Mouse (Mus musculus) C2C12 (cell line): ENCODE data around the gene Klhdc4. TPM values are rescaled to one million over a fixed set of nuclear protein-coding genes. Genes with fewer than 3 reads are reported as not detected.
A peak's percentile ranks its signal among the peaks of the same experiment; 100 is the strongest.

ENCODE experiments used
- H3K27me3 ChIP-seq: one replicate; pipeline ENCODE4 v1.6.1; 2011; ENCODE audit not compliant: control insufficient read depth, insufficient read depth, insufficient read length
- H3K36me3 ChIP-seq: one replicate; pipeline ENCODE4 v1.6.1; 2011; ENCODE audit not compliant: control insufficient read depth, insufficient read depth
- H3K4me3 ChIP-seq: one replicate; pipeline ENCODE4 v1.5.1; 2011; ENCODE audit warnings: mild to moderate bottlenecking, control low read depth; ENCODE audit not compliant: poor library complexity, insufficient read depth, severe bottlenecking
- H3K79me2 ChIP-seq: one replicate; pipeline ENCODE4 v1.6.1; 2011; ENCODE audit not compliant: control insufficient read depth, insufficient read depth
- H3K79me3 ChIP-seq: one replicate; pipeline ENCODE4 v1.6.1; 2011; ENCODE audit warnings: low read depth, control low read depth
- H3ac ChIP-seq: one replicate; pipeline ENCODE3; 2011; ENCODE audit warnings: low read depth; ENCODE audit not compliant: control insufficient read depth, insufficient read length
- CEBPB ChIP-seq: IDR thresholded peaks from one replicate; pipeline ENCODE4 v1.6.1; 2011; ENCODE audit warnings: low read depth, mild to moderate bottlenecking, control low read depth, moderate library complexity
- CTCF ChIP-seq: IDR thresholded peaks from one replicate; pipeline ENCODE4 v1.5.1; 2011; ENCODE audit not compliant: control insufficient read depth, insufficient read depth, insufficient read length
- FOSL1 ChIP-seq: IDR thresholded peaks from one replicate; pipeline ENCODE4 v1.8.0; 2011; ENCODE audit warnings: mild to moderate bottlenecking, low read length; ENCODE audit not compliant: poor library complexity, insufficient read depth, severe bottlenecking
- MAX ChIP-seq: IDR thresholded peaks from one replicate; pipeline ENCODE4 v1.6.1; 2011; ENCODE audit warnings: mild to moderate bottlenecking, control low read depth
- MYOD1 ChIP-seq: IDR thresholded peaks from one replicate; pipeline ENCODE4 v1.6.1; 2011; ENCODE audit warnings: low read depth; ENCODE audit not compliant: control insufficient read depth, insufficient read length
- MYOG ChIP-seq: IDR thresholded peaks from one replicate; pipeline ENCODE4 v1.6.1; 2011; ENCODE audit not compliant: control insufficient read depth, insufficient read length; ENCODE audit errors: extremely low read depth
- USF1 ChIP-seq: IDR thresholded peaks from one replicate; pipeline ENCODE4 v1.6.1; 2011; ENCODE audit warnings: low read depth, mild to moderate bottlenecking, control low read depth, moderate library complexity
- long read RNA-seq, 2 experiments: library from polyadenylated mRNA; unstranded; transcript quantifications; one replicate each; pipeline ENCODE4 v2.0.0; 2019 to 2020
- polyA plus RNA-seq: library from polyadenylated mRNA; unstranded; fragments of >200 nt; fragmentation: generic; extraction: Trizol; gene quantifications from one replicate; pipeline ENCODE4 v1.2.1, GENCODE M21; 2012; ENCODE audit warnings: missing spikeins

Klhdc4 gene
- 53.5 TPM for polyA plus RNA-seq
- long read RNA-seq, experiment 1, transcript Klhdc4-201 (12 exons, 2,078 nt), result major isoform, 20 of 36 reads
- long read RNA-seq, experiment 1, partial matches to known transcripts, result 8 of 36 reads
- long read RNA-seq, experiment 1, other reads (novel, unspliced or antisense), result 6 of 36 reads
- long read RNA-seq, experiment 2, transcript Klhdc4-201 (12 exons, 2,078 nt), result major isoform, 287 of 327 reads
- long read RNA-seq, experiment 2, partial matches to known transcripts, result 6 of 327 reads
- long read RNA-seq, experiment 2, other reads (novel, unspliced or antisense), result 34 of 327 reads

DNA sequence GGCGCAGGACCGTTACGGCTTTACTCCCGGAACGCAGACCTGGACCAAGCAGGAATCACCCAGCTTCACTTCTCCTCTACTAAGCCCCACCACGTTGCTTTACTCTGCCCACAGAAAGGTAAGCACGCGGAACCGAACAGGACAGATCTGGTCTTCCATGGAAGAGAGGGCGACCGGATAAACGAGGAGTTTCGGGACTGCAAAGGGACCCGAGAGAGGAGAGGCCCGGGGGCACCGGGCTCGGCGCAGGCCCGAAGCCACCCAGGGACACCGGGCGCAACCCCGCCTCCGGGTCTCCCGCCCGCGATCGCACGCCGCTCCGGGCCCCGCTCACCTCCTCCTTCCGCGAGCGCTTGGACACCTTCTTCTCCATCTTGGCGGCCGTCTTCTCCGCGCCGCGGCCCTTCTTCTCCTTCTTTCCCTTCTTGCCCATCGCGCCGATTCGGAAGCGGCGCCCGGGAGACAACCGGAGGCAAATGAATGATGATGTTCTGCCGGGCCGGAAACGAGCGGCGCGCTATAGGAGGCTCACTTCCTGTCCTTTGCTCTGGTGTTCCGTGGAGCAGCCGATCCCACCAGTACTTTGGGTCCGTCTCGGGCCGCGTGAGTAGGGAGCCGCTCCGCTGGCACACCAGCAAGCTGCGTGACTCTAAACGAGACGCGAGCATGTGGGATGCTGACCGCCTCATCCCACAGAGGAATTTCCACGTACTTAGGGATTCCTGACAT lies at the start of gene Klhdc4:
Gene Klhdc4 (minus strand): TSS at position 522 of the 729 bp plus-strand sequence.
- peaks cover 25% of the 10 kb centered on the region for H3K79me2 ChIP-seq
- peak within 1 kb of the TSS; percentile 92 for H3K4me3 ChIP-seq
- no peaks in the 10 kb centered on the region for H3K36me3 ChIP-seq
- TF ChIP-seq MYOG (no peak), MAX (peak; percentile 97), CTCF (no peak), MYOD1 (no peak), USF1 (peak; percentile 7)
- H3K27me3 ChIP-seq, result no peaks in the 10 kb centered on the region
- peaks cover 19% of the 10 kb centered on the region for H3K79me3 ChIP-seq
- H3ac ChIP-seq, result peak within 1 kb of the TSS; percentile 82

DNA sequence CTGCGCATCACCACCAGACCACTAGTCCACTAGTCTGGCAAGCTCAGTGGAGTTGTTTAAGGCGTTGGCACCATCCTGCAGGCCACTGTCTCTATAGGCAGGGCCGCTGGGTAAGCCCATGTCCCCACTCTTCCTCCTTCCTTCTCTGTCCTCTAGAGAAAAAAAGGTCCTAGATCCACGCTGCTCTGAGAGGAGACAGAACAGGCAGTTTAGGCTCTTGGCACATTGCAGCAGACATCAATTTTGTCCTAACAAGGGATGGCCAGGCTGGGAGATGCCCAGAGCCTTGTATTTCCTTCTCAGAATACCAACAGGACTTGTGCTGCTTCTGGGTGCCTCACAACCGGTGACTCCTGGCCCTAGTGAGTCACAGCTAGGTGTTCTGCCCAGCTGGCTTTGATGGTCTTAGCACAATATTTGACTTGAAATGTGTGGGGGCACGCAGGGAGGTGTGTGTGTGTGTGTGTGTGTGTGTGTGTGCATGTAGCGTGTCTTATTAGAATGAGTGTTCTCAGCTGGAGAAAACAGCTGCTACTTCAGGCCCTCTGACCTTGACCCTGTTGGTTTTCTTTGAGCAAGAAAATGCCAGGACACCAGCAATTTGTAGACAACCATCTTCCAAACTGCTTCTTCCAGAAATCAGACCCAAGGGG lies 48.6 kb upstream of the Klhdc4 start:
- no peaks in the 10 kb centered on the region for H3K27me3 ChIP-seq
- H3ac ChIP-seq, result no peak overlapping the region
- H3K4me3 ChIP-seq, result no peak overlapping the region
- H3K36me3 ChIP-seq, result peaks cover 3% of the 10 kb centered on the region
- TF ChIP-seq MAX, result no peak
- no peak for TF ChIP-seq CEBPB
- TF ChIP-seq MYOG, result no peak
- no peak for TF ChIP-seq MYOD1
- no peak for TF ChIP-seq USF1
- TF ChIP-seq CTCF, result no peak
- no peak for TF ChIP-seq FOSL1
- no peaks in the 10 kb centered on the region for H3K79me3 ChIP-seq
- no peaks in the 10 kb centered on the region for H3K79me2 ChIP-seq

DNA sequence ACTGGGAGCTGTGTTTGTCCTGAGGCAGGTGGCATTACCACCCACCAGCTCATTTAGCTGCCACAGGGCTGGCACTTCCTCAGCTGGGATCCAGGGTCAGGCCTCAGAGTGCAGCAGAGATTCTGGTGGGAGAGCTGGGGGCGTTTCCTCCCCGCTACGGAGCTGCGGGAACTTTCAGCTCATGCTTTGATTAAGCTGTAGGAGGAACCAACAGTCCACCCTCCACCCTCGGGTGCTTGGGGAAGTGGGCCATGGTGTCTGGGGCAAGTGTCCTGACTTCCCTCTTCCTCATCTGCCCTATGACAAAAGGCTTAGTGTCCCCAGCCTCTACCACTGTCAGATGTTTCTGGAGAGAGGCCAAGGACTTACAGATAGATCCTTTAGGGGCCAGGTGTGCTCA lies 47.8 kb upstream of the Klhdc4 start:
- H3K79me3 ChIP-seq, result no peaks in the 10 kb centered on the region

DNA sequence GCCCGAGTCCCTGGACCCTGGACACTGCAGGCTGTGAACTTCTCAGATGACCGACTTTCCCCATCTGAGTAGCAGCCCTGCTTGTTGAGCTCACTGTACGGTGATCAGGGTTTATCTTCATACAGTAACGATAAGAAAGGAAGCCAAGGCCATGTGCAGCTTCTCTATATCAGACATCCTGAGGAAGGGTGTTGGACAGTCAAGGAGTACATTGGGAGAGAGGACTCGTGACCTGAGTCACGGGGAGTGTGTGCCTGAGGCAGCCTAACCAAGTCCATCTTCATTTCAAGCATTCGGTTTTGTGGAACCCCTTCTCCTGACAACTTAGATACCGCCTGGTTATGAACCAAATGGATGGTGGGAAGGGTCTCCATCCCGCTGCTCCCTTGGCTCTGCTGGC lies 46.1 kb upstream of the Klhdc4 start:
- H3K36me3 ChIP-seq, result no peaks in the 10 kb centered on the region
- no peaks in the 10 kb centered on the region for H3K27me3 ChIP-seq
- H3K79me3 ChIP-seq, result no peaks in the 10 kb centered on the region
- no peak overlapping the region for H3K4me3 ChIP-seq
- TF ChIP-seq CEBPB (no peak), MYOD1 (no peak), USF1 (no peak), CTCF (no peak), MAX (no peak), FOSL1 (no peak), MYOG (no peak)
- H3K79me2 ChIP-seq, result no peaks in the 10 kb centered on the region
- no peak overlapping the region for H3ac ChIP-seq

More for the DNA sequence above, 47.8 kb upstream of the Klhdc4 start:
- H3K36me3 ChIP-seq, result no peaks in the 10 kb centered on the region
- no peak overlapping the region for H3K4me3 ChIP-seq
- no peaks in the 10 kb centered on the region for H3K27me3 ChIP-seq
- no peak overlapping the region for H3ac ChIP-seq
- H3K79me2 ChIP-seq, result no peaks in the 10 kb centered on the region
- no peak for TF ChIP-seq CTCF
- TF ChIP-seq FOSL1, result no peak
- TF ChIP-seq CEBPB, result no peak
- TF ChIP-seq MYOD1, result no peak
- no peak for TF ChIP-seq MYOG

DNA sequence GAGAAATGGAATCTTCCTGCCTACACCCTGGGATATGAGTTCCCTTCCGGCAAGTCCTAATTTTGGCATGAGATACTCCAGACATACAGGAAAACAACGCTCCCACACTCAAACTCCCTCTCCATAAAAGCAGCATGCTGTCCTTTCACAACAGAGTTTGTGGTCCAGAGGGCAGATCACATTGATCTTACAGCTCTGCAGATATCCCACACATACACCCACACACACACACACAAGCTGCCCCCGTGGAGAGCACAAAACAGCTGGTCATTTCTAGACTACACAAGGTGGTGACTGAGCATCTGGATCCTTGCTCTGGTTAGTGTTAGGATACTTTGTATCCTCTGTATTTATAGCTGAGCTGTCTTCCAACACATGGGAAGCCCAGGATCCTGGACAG lies 45.7 kb upstream of the Klhdc4 start:
- TF ChIP-seq MAX (no peak), FOSL1 (no peak), MYOD1 (no peak), CTCF (no peak), CEBPB (no peak), MYOG (no peak), USF1 (no peak)
- Histone ChIP-seq H3K79me3 (no peaks in the 10 kb centered on the region), H3K4me3 (no peak overlapping the region), H3K36me3 (no peaks in the 10 kb centered on the region), H3K27me3 (no peaks in the 10 kb centered on the region), H3K79me2 (no peaks in the 10 kb centered on the region), H3ac (no peak overlapping the region)
